Mouse (Mus musculus) ovary, postnatal 10 days (tissue): Measurements from ENCODE around the gene Galk2.

Experiments used
- DNase-seq: peaks from one replicate; pipeline ENCODE4 v3.0.0; 2022; ENCODE audit warnings: low spot score

Galk2 gene

DNA sequence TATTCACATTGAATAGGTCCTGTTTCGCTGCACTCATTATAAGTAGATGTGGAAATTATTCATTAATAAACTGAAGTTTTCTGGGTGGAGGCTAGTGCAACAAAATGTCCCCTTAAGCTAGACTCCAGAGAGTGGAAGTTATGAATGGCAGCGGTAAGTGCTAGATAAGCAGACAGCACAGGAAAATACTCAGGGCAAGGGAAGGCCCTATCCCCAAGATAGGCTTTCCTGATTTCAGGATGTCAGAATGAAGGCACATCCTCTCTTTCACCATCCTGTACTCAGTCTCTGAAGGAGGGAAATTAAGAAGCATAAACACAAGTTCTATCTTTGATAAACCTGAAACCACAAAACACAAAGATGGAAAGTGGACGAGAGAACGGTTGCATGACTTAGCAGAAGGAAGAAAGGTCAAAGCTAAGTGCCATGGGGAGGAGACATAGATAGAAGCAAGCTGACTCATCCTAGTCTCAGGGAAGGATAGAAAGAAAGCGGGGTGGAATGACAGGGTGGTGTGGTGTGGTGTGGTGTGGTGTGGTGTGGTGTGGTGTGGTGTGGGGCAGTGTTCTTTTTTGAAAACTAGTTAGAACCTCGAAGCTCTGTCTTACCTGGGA lies 42.0 kb downstream of the Galk2 start:
- DNase-seq = no peak

GRCm38 (mm10) chr2:125901426-125901825 lies 42.5 kb downstream of the Galk2 start:
- DNase-seq = no peak

DNA sequence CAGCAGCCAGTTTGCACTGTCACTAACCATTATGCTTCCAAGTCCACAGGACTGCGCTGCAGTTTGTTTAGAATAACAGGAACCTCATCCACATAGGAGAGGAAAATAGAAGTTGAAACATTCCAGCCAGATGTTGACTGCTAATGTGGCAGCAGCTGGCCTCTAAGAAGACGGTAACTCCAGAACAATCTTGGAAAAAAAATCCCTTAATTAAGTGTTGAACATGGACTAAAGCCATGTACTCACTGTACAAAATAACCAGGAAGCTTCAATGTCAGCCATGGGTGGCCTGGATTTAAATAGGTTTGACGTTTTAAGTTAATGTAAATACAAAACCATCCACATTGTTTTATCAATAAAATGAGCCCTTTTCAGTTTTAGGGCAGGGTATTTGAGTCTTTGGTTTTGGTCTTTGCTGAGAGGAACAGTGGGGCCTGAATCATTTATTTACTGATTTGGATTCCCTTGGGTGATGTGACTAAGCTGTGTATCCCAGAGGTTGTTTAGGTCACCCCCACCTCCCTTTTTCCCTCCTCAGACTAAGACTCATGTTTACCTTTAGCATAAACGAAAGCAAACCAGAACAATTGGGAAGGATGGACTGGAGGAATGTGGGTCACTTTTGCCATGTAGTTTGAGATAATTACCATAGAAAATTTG lies 47.6 kb downstream of the Galk2 start:
- DNase-seq = no peak

DNA sequence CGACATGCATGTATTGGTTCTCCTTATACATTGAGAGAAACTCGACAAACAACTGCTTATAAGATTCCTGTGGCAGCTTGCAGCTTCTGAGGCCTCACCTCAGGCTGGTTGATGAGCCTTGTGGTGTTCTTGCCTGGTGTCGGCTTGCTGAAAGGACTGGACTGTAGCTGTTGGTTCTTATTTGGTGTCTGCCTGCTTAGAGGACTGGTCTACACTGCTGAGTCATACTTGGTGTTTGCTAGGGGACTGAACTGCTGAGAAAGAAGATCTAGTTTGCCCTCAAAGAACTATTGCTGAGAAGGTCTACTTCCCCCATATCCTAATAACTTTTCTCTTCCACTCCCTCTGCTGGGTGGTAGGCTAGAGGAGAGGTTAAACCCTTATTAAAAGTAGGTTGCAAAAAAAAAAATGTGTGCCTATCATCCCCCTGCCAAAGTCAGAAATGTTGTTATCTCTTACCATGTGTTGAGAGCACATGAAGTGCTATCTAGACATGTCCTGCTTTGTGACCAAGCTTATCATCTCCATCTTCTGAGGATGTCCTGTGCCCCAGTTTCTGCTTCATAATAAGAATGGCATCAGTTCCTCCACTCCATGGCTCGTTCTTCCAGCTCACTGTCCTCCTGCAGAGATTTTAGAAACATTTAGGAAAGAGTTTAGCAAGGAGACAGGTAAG lies 48.8 kb downstream of the Galk2 start:
- DNase-seq = no peak

GRCm38 (mm10) chr2:125914167-125914566 lies 55.3 kb downstream of the Galk2 start:
- no peak for DNase-seq

DNA sequence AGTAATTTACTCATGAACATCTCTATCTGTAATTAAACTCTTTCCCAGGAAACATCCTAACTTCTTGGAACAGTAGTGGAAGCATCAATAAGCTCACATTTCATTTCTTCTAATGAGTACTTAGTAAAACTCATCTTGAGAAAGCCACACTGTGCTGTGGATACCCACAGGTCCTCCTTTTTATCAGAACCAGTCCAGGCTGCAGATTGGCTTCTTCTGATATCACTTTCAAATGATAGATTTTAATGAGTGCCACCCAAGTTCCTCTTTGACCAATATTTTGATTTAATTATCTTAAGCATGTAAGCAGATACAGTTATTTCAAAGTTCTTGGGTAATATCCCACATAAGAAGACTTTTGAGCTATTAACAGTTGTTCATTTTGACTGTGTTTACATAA lies 55.8 kb downstream of the Galk2 start:
- no peak for DNase-seq

DNA sequence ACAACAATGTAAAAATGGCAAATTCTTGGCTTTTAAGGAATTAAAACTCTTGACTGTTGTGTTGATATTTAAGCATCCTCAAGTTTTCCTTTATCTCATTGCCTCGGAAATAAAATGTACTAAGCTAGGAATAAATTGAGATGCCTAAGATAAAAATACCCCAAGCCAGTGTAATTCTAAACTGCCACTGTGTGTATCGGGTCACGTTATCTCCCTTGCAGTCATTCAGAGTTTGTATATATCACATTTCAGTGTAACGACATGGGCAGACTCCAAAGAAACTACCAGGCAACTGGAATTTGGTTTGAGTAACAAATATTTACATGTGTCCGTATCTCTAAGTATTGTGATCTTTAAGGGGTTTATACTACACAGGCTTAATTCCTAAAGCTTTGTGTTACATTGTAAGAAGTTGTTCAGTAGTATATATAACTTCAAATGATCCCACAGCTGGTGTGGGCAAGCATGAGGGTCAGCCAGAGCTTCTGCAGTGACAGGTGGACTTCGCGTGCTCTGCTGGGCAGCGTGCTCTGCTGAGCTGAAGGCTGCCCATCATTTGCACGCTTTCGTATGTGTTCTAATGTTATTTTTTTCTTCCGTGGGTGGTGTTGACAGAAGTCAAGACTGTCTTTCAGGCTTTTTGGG lies 57.9 kb downstream of the Galk2 start:
- no peak for DNase-seq

DNA sequence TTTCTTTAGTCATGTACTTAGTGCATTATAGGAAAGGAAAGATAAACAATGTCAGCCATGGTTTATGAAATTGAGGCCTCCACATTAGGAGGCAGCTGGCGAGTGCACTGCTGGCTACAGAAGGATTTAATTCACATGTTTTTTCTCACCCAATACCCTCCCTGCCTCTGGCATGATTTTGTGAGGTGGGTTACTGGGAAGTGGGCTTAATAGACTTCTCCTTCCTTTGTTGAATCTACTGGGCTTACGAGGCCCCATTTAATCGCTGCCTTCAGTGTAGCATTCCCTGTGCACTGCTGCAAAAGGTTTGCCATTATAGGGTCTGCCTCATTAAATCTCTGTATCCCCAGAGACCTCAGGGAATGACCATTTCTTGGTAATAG lies 58.4 kb downstream of the Galk2 start:
- no peak for DNase-seq

DNA sequence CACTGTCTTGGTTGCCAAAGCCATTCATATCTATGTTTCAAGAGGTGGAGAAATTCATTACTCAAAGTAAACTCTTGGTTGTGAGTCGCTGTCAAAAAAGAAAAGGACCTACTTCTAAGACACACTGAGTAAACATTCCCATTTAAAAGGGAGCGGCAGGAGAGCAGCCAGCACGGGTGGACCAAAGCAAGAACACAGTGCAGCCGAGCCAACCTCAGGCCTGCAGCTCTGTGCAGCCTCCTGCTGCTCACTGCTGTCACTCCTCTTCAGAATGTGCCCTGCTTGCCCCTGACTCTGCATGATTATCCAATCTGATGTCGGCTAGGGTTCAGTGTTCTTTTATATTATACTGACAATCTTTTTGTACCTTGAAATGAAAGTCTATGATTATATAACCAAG lies 62.4 kb downstream of the Galk2 start:
- DNase-seq = no peak

DNA sequence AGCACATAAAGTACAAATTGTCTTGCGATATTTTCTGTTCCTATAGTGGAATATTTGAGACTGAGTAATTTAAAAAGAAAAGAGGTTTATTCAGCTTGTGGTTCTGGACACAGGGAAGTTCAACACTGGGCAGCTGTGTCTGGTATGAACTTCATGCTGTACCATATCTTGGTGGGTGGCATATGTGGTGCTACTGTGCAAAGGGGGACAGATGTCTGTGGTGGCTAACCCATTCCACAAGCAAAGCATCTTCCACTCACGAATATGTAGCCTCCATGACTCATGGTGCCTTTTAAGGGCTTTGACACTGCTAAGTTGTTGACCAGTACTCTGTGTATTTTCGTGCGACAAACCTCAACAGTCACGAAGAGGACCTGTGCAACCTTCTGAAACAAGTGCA lies 63.2 kb downstream of the Galk2 start:
- DNase-seq = no peak

GRCm38 (mm10) chr2:125922877-125923276 lies 64.0 kb downstream of the Galk2 start:
- no peak for DNase-seq

DNA sequence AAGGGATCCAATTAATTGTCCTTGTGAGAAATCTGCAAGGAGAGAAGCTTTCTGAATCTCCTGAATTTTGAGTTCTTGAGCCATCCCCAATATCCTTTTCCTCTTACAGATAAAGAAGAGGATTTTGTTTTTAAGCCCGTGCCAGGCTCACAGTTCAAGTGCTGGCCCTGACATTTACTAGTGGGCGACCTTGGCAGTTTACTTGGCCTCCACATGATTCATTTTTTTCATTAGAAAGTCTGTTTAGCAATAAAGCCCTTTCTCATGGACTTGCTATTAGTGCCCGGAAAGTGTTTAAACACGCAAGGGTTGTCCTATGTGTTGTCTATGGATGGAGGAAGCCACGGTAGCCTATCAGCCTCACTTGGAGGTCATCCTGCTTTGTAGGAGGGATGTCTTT lies 64.4 kb downstream of the Galk2 start:
- DNase-seq = no peak

GRCm38 (mm10) chr2:125924554-125924953 lies 65.6 kb downstream of the Galk2 start:
- DNase-seq = no peak

DNA sequence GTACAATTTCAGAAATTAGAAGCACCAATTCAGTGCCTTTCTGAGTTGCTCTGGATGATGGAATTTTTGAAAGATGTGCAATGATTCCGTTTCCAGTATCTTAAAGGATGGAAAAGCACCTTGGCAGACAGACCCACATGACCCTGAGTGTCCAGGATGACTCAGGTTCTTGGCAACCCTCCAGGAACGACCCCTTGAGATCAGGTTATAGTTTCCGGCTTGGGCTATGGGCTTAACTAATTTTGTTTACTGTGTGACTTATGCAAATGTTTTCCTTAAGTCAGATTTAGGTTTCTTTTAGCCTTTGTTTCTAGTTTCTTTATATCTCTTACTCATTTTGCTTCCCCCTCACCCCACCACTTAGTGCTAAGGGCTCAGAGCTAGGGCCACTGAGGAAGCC lies 66.2 kb downstream of the Galk2 start:
- DNase-seq = no peak

DNA sequence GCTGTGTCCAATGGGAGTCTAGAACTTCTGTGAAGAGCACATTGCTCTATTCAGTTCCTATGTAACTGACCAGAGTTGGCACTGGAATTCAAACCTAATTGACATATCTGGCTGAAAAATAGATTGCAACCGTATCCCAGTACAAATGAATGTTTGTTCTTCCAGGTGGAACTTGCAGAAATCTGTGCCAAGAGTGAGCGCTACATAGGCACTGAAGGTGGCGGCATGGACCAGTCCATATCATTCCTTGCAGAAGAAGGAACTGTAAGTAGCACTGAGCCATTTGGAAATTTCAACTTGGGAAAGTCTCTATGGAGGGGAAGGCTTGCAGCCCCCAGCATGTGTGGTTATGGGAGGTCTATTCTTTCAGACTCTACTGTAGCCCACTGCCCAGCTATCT lies 70.5 kb downstream of the Galk2 start:
- no peak for DNase-seq

GRCm38 (mm10) chr2:125929872-125930271 lies 71.0 kb downstream of the Galk2 start:
- no peak for DNase-seq

DNA sequence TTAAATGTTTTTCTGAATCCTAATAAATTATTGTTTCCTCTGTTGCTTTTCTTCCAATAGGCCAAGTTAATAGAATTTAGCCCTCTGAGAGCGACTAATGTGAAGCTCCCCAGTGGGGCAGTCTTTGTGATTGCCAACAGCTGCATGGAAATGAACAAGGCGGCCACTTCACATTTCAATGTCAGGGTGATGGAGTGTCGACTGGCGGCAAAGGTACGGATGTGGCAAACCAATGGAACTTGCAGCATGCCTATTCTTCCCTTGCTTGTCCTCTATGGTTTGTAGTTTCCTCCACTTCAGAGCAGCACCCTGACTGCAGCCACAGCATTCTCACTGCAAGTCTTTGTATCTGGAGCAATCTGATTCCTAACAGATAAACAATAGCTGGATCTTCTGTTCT lies 72.3 kb downstream of the Galk2 start:
- DNase-seq = no peak

DNA sequence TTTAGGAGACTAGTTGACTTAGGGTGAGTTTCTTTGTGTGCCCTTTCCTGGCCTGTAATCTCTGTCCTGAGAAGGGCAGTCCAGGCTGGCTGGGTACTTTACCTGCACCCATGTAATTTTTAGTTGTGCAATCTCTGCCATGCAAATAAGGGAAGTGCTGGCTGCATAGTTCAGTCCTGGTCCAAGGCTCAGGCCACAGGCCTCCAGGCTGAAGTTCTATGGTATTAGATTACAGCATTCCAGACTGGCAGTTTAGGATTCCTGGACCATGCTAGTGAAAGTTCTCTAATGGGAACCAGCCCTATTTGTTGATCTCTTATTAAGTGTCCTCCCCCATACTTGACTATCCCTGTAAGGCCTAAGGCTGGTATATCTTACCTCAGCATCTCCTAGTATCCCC lies 73.8 kb downstream of the Galk2 start:
- no peak for DNase-seq

GRCm38 (mm10) chr2:125933977-125934376 lies 75.1 kb downstream of the Galk2 start:
- no peak for DNase-seq

- DNase-seq = no peak
Measured at GRCm38 (mm10) chr2:125936396-125936795, 77.5 kb downstream of the Galk2 start.

GRCm38 (mm10) chr2:125938993-125939642 lies 80.2 kb downstream of the Galk2 start:
- DNase-seq = no peak

DNA sequence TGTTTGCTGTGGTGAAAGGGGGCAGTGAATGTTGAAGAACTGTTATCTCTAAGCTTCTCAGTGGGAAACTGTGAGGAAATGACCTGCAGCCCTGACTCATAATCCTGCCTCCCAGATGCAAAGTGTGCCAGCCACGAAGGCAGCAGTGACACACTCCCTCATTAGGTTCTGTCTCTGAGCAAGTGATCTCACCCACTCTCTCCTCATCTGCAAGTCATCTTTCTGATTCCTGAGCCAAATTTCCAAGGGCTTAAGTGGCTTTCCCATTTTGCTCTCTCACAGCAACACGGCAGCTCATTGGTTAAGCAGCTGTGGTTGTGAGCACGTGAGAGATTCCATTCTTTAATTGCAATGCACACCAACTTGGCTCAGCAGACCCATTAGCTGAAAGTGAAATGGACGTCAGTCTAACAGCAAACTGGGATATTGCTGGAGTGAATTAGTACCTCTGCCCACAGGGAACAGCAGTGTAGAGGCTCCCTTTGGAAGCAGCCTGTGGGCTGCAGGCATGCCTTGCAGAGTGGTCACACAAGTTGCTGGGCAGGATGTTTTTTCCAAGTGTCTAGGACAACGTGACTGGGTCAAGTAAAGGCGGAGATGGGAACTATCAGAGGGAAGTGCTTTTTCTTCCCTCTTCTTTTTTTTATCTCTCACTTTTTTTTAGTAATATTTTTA lies 82.3 kb downstream of the Galk2 start:
- DNase-seq = no peak
